Mouse (Mus musculus) T-helper 17 cell (primary cell): ENCODE data around the gene Nxpe4.

Source experiments
- in situ Hi-C, 2 experiments: fragments of 300-600 bp; cut with MboI, MseI; formaldehyde crosslinking; loops; 1 replicate in 1 of 2; 2 replicates in 1 of 2; pipeline ENCODE4 v1.15.1; 2025; ENCODE audit warnings: high pct_unique_total_duplicates in 2 of 2

The Nxpe4 gene

GRCm38 (mm10) chr9:48315825-48316224 is 154.0 kb downstream of the Nxpe4 start:
- in situ Hi-C loops: no loop called here

GRCm38 (mm10) chr9:48326338-48326737 is 164.5 kb downstream of the Nxpe4 start:
- in situ Hi-C loops: no loop called here

- in situ Hi-C loops: no loop called here
Measured at GRCm38 (mm10) chr9:48329597-48329996, 167.8 kb downstream of the Nxpe4 start.

- in situ Hi-C loops: no loop called here
Measured at GRCm38 (mm10) chr9:48338783-48339455, 177.1 kb downstream of the Nxpe4 start.

- in situ Hi-C loops: no loop called here
Measured at GRCm38 (mm10) chr9:48339563-48339962, 177.7 kb downstream of the Nxpe4 start.

- in situ Hi-C loops: no loop called here
Measured at GRCm38 (mm10) chr9:48340708-48341380, 179.0 kb downstream of the Nxpe4 start.

- in situ Hi-C loops: no loop called here
Measured at GRCm38 (mm10) chr9:48345456-48345855, 183.6 kb downstream of the Nxpe4 start.

GRCm38 (mm10) chr9:48345866-48346265 is 184.0 kb downstream of the Nxpe4 start:
- in situ Hi-C loops: no loop called here

- in situ Hi-C loops: no loop called here
Measured at GRCm38 (mm10) chr9:48353148-48353698, 191.4 kb downstream of the Nxpe4 start, which contains the start of gene Nxpe2. Gene Nxpe2 (minus strand): TSS chr9:48353454.

- in situ Hi-C loops: no loop called here
Measured at GRCm38 (mm10) chr9:48354122-48354521, 192.3 kb downstream of the Nxpe4 start.

- in situ Hi-C loops: loop anchor here in 1 of 2 experiments (5.0 kb wide), 1 partner anchor 87 kb away; no protein-coding TSS in a partner anchor
Measured at GRCm38 (mm10) chr9:48354793-48355192, 193.0 kb downstream of the Nxpe4 start.

- in situ Hi-C loops: loop anchor here in 1 of 2 experiments (5.0 kb wide), 1 partner anchor 90 kb away; no protein-coding TSS in a partner anchor
Measured at GRCm38 (mm10) chr9:48357097-48357496, 195.3 kb downstream of the Nxpe4 start.

- in situ Hi-C loops: no loop called here
Measured at GRCm38 (mm10) chr9:48360826-48361225, 199.0 kb downstream of the Nxpe4 start.

GRCm38 (mm10) chr9:48361815-48362631 is 200.2 kb downstream of the Nxpe4 start:
- in situ Hi-C loops: no loop called here

- in situ Hi-C loops: no loop called here
Measured at GRCm38 (mm10) chr9:48362743-48363142, 200.9 kb downstream of the Nxpe4 start.

- in situ Hi-C loops: no loop called here
Measured at GRCm38 (mm10) chr9:48373232-48373878, 211.5 kb downstream of the Nxpe4 start.

GRCm38 (mm10) chr9:48374357-48374756 is 212.5 kb downstream of the Nxpe4 start:
- in situ Hi-C loops: no loop called here

GRCm38 (mm10) chr9:48388451-48388850 is 226.6 kb downstream of the Nxpe4 start:
- in situ Hi-C loops: no loop called here

GRCm38 (mm10) chr9:48389983-48390382 is 228.2 kb downstream of the Nxpe4 start:
- in situ Hi-C loops: no loop called here

- in situ Hi-C loops: loop anchor here in 1 of 2 experiments (10.0 kb wide), 1 partner anchor 559 kb away; no protein-coding TSS in a partner anchor
Measured at GRCm38 (mm10) chr9:48403590-48404209, 241.9 kb downstream of the Nxpe4 start.

- in situ Hi-C loops: loop anchor here in 1 of 2 experiments (10.0 kb wide), 1 partner anchor 560 kb away; no protein-coding TSS in a partner anchor
Measured at GRCm38 (mm10) chr9:48404687-48405086, 242.9 kb downstream of the Nxpe4 start.
